Comparison of ENCODE assay signal across 8 mouse cellular contexts in genomic region chr12:73449911-73450520, GRCm38 (mm10).
A peak's percentile ranks its signal among the peaks of the same experiment; 100 is the strongest.
DNase-seq lines count a peak whose midpoint lies in the region; TF ChIP-seq lines count a peak whose summit lies in the region.

No protein-coding gene starts in this region.

- H3K27ac ChIP-seq in layer of hippocampus, adult 2 months = no peak overlapping the region

- DNase-seq in cerebellum, postnatal 14 days = peak; percentile 45 to 58
- DNase-seq in cerebellum, adult 9-11 months = no peak
- no peak for DNase-seq in layer of hippocampus, adult 2 months (ENCODE audit: low spot score in 2 of 2)
- no peak for DNase-seq in layer of hippocampus, postnatal 36 days
- DNase-seq in R1 (ENCODE audit: low read depth, low spot score) = peak; percentile 74
- DNase-seq in kidney, postnatal 4 days = peak; percentile 42 to 56
- peak; percentile 58 for DNase-seq in thymus, postnatal 0 days (ENCODE audit: low spot score)
- DNase-seq in right cerebral cortex, postnatal 10 days (ENCODE audit: low spot score in 2 of 2) = no peak

- no peak overlapping the region for H3K4me3 ChIP-seq in layer of hippocampus, adult 2 months

- TF ChIP-seq CTCF in layer of hippocampus, adult 2 months (conservative IDR thresholded peaks at IDR 0.05) = peak; percentile 83

Comparison
In these comparisons a context has a peak if more than half of its experiments do, and no peak if none do; other contexts are left out.
1. DNase-seq: peak in cerebellum, postnatal 14 days (2 of 2), R1 (single experiment), kidney, postnatal 4 days (2 of 2) and thymus, postnatal 0 days (single experiment); none in cerebellum, adult 9-11 months (single experiment), layer of hippocampus, adult 2 months (0 of 2), layer of hippocampus, postnatal 36 days (0 of 2) and right cerebral cortex, postnatal 10 days (0 of 2).